Mouse (Mus musculus) neural tube, embryonic 11.5 days (tissue): ENCODE data around the gene Pla2g15. TPM values are rescaled to one million over a fixed set of nuclear protein-coding genes. Genes with fewer than 3 reads are reported as not detected.

Experiments
- ATAC-seq: fragments of 200-750 bp; cut with Nextera tagmentation; 2 replicates; pipeline ENCODE4 v1.8.0; 2017; ENCODE audit warnings: moderate number of reproducible peaks, mild to moderate bottlenecking, moderate TSS enrichment, moderate library complexity; ENCODE audit not compliant: insufficient read depth, low FRiP score, low TSS enrichment
- DNase-seq: peaks from one replicate; pipeline ENCODE4 v3.0.0-alpha.2; 2015; ENCODE audit warnings: low spot score
- H3K27ac ChIP-seq: fragments of 300-500 bp; sonication (generic); 2 replicates; pipeline ENCODE4 v1.5.1; 2014; ENCODE audit warnings: low read depth, mild to moderate bottlenecking, low read length
- H3K27me3 ChIP-seq: fragments of 300-500 bp; sonication (generic); 2 replicates; pipeline ENCODE4 v1.6.1; 2014; ENCODE audit warnings: mild to moderate bottlenecking, low read length, mixed read lengths; ENCODE audit not compliant: control insufficient read depth, insufficient read depth
- H3K36me3 ChIP-seq: fragments of 300-500 bp; sonication (generic); 2 replicates; pipeline ENCODE4 v1.6.1; 2014; ENCODE audit warnings: mild to moderate bottlenecking, low read length, moderate library complexity, mixed read lengths; ENCODE audit not compliant: control insufficient read depth, insufficient read depth
- H3K4me1 ChIP-seq: fragments of 300-500 bp; sonication (generic); 2 replicates; pipeline ENCODE4 v1.6.1; 2014; ENCODE audit warnings: low read length, mixed read lengths; ENCODE audit not compliant: control insufficient read depth, insufficient read depth
- H3K4me2 ChIP-seq: fragments of 300-500 bp; sonication (generic); 2 replicates; pipeline ENCODE4 v1.6.1; 2014; ENCODE audit warnings: low read depth, mild to moderate bottlenecking, moderate library complexity
- H3K4me3 ChIP-seq: fragments of 300-500 bp; sonication (generic); 2 replicates; pipeline ENCODE4 v1.5.1; 2014; ENCODE audit warnings: low read depth, low read length
- H3K9ac ChIP-seq: fragments of 300-500 bp; sonication (generic); 2 replicates; pipeline ENCODE4 v1.6.1; 2014; ENCODE audit warnings: mild to moderate bottlenecking, low read length
- H3K9me3 ChIP-seq: fragments of 300-500 bp; sonication (generic); 2 replicates; pipeline ENCODE4 v1.6.1; 2016; ENCODE audit warnings: low read length; ENCODE audit not compliant: control insufficient read depth
- whole genome bisulfite sequencing: fragments of 180-500 bp; shearing (Covaris S2); extraction: QIAGEN DNeasy Blood & Tissue Kit; methylation state at CpG from one replicate; pipeline ENCODE4 v1.1.7; 2014; 5-methylcytosine and 5-hydroxymethylcytosine counted together
- polyA plus RNA-seq: library from polyadenylated mRNA; unstranded; fragments of >200 nt; fragmentation: Nextera tagmentation; extraction: Ambion mirVana; gene quantifications from 2 replicates; pipeline ENCODE4 v1.2.1, GENCODE M21; 2014

The Pla2g15 gene
- polyA plus RNA-seq, 1 experiment from 2014 or later: 8.9 TPM

DNA sequence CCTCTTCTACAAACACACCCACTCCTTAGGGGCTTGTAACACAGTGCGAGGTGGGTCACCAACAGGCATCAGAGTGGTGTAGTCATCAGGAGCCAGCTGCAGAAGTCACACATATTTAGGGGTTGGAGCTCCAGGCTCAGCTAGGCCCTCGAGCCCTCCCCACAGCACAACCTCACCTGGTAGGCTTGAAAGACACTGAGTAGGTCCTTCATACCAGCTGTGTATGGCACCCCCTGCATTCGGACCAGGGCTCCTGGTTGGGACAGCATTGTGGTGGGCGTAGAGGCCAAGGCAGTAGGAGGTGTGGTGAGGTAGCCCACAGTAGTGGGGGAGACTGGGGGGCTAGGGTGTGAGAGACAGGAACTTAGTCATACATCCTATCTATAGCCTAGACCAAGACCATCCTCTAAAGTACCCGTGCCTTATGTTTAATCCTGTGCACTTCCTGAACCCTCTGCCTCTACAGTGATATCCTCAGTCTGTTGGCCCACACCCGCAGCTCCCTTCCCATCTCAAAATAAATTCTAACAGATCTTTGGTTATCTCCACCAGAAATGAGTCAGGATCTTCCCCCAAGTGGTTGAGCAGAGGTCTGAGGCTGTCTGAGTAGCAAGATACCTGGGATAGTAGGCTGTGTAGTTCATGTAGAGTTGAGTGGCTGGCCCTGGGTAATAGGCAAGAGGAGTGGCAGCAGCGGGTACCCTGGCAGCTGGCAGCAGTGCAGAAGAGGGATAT lies 18.5 kb upstream of the Pla2g15 start:
- H3K4me2 ChIP-seq: no peak overlapping the region
- H3K27ac ChIP-seq: no peak overlapping the region
- DNase-seq: no peak
- 94% methylated on average over 7 of the region's 7 CpGs for WGBS
- H3K4me3 ChIP-seq: no peak overlapping the region
- H3K4me1 ChIP-seq: peaks cover 2% of the 10 kb centered on the region
- H3K36me3 ChIP-seq: peaks cover 4% of the 10 kb centered on the region; the same call in 1 of the 2 replicates
- peaks cover 33% of the 10 kb centered on the region for H3K27me3 ChIP-seq
- ATAC-seq: no peak
- H3K9ac ChIP-seq: no peak overlapping the region
- H3K9me3 ChIP-seq: no peaks in the 10 kb centered on the region

DNA sequence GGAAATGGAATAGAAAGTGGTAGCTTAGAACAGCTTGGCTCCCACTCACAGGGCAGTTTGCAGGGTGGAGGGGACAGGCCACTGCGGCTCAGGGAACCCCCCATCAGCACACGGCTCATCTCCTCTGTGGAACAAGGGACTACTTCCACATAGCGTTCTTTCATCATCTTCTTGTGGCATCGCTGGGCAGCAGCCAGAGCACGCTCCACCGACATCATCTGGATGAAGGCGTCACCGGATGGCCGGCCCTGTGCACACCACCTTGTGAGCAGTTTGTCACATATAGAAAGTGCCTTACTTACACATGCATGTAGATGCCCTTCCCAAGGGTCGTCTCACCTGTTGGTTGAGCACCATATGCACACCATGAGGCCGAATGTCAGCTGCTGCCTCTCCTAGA lies 17.8 kb upstream of the Pla2g15 start:
- Histone ChIP-seq H3K27ac (no peak overlapping the region), H3K4me1 (peaks cover 9% of the 10 kb centered on the region), H3K4me3 (no peak overlapping the region), H3K9ac (no peak overlapping the region), H3K36me3 (peaks cover 4% of the 10 kb centered on the region; the same call in 1 of the 2 replicates), H3K9me3 (no peaks in the 10 kb centered on the region), H3K27me3 (peaks cover 40% of the 10 kb centered on the region), H3K4me2 (no peak overlapping the region)
- ATAC-seq: no peak
- 94% methylated on average over 11 of the region's 11 CpGs for whole genome bisulfite sequencing
- no peak for DNase-seq

DNA sequence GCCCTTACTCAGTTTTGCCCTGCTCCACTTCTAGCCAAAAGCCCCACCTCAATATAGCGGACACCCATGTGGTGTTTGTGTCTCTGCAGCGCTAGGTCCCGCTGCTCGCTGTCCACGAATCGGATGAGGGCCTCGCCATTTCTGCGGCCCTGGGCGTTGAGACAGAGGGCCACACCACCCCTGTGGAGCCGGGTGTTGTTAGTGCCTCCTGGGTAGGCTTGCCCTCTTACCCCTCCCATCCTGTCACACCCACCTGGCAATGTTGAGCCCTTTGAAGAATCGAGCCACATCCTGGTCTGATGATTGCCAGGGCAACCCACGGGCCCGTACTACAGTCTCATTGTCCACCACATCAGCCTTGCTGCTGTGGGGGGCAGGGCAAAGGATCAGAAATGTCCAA lies 16.7 kb upstream of the Pla2g15 start:
- 66% methylated on average over 13 of the region's 13 CpGs for WGBS
- Histone ChIP-seq H3K9me3 (no peaks in the 10 kb centered on the region), H3K4me2 (no peak overlapping the region), H3K36me3 (peaks cover 2% of the 10 kb centered on the region; the same call in 1 of the 2 replicates), H3K9ac (no peak overlapping the region), H3K27ac (no peak overlapping the region), H3K4me1 (peaks cover 9% of the 10 kb centered on the region), H3K27me3 (peaks cover 52% of the 10 kb centered on the region), H3K4me3 (no peak overlapping the region)
- ATAC-seq (no peak), DNase-seq (no peak)

DNA sequence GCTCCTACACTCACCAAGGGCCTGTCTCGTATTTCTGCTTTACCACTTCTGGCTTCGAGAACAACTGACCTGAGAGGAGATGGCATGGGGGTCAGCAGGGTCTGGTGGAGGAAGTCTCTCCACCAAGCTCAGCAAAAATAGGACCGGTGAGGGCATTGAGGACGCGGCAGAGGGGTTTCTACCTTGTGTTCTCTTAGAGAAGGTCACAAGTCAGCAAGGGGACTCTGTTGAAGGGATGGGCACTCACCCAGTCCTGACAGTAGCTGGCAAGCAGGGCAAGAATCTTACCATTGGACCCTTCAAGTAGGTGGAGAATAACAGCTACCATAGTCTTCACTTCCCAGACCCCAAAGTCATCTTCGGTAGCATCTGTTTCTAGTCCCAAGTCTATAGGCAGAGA lies 16.3 kb upstream of the Pla2g15 start:
- Histone ChIP-seq H3K9me3 (no peaks in the 10 kb centered on the region), H3K9ac (no peak overlapping the region), H3K27ac (no peak overlapping the region), H3K36me3 (peaks cover 1% of the 10 kb centered on the region; the same call in 1 of the 2 replicates), H3K27me3 (peaks cover 56% of the 10 kb centered on the region), H3K4me2 (no peak overlapping the region), H3K4me1 (peaks cover 9% of the 10 kb centered on the region), H3K4me3 (no peak overlapping the region)
- no peak for ATAC-seq
- WGBS: 76% methylated on average over 6 of the region's 6 CpGs
- no peak for DNase-seq

DNA sequence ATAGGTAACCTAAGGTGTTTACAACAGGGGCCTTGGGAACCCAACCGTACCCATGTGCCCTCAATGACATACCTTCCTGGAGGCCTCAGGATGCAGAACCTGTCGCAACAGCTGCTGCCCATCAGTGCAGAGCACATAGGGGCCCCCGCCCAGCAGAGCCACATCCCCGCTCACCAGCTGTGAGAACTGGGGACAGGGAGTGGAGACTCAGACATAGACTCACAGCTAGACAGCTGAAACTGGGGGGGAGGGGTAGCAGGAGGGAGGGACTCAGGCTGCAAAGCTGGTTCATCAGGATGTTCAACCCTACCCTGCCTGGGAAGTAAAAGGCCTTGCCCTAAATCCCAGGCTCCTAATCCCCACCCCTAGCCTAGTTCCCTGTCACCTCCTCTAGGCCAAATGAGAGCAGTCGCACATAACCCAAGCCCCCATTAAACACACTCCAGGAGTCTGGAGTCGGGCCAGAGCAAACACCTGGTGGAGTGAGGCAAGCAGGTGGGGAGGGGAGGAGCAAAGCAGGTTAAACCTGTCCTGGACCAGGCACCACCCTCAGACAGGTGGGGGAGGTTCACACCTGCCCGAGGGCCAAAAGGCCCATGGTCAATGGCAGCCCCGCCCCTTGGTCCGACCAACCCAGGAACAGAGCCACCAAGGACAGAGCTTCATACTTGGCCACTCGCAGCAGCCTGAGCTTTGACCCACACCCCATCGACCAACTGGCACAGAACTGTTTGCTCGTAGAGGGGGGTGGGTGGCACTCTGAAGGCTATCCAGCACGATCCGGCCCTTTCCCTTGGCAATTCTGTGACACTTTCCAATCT lies 15.2 kb upstream of the Pla2g15 start:
- peaks cover 9% of the 10 kb centered on the region for H3K4me1 ChIP-seq
- no peak overlapping the region for H3K27ac ChIP-seq
- H3K4me3 ChIP-seq: no peak overlapping the region
- ATAC-seq (no peak), DNase-seq (no peak)
- no peak overlapping the region for H3K9ac ChIP-seq
- no peaks in the 10 kb centered on the region for H3K9me3 ChIP-seq
- no peaks in the 10 kb centered on the region; the same call in 1 of the 2 replicates for H3K36me3 ChIP-seq
- WGBS: 17% methylated on average over 14 of the region's 14 CpGs
- H3K27me3 ChIP-seq: peaks cover 58% of the 10 kb centered on the region
- H3K4me2 ChIP-seq: no peak overlapping the region

DNA sequence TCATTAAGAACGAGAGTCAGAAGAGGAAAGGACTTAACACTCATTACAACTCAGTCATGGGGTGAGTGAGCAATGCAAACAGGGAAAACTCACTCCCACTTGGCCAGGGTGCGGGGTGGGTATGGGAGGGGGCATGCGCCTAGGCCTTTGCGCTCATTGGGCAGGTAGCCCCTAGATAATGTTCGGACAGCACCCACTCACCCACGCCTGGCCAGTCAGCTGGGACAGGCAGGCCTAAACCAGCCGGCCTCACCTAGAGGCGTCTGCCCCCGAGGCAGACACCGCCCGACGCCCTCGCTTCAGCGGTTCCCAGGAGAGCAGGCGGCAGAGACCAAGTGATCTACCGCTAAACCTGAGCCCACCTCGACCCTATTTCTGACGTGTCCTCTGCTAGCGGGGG lies 14.5 kb upstream of the Pla2g15 start:
- DNase-seq (no peak), ATAC-seq (no peak)
- peak overlapping the region; percentile 36; the same call in 1 of the 2 replicates for H3K4me3 ChIP-seq
- no peak overlapping the region for H3K27ac ChIP-seq
- H3K9me3 ChIP-seq: no peaks in the 10 kb centered on the region
- 8% methylated on average over 19 of the region's 19 CpGs for WGBS
- peaks cover 58% of the 10 kb centered on the region for H3K27me3 ChIP-seq
- H3K4me2 ChIP-seq: no peak overlapping the region; the same call in 1 of the 2 replicates
- no peaks in the 10 kb centered on the region; the same call in 1 of the 2 replicates for H3K36me3 ChIP-seq
- peaks cover 9% of the 10 kb centered on the region for H3K4me1 ChIP-seq
- no peak overlapping the region for H3K9ac ChIP-seq

DNA sequence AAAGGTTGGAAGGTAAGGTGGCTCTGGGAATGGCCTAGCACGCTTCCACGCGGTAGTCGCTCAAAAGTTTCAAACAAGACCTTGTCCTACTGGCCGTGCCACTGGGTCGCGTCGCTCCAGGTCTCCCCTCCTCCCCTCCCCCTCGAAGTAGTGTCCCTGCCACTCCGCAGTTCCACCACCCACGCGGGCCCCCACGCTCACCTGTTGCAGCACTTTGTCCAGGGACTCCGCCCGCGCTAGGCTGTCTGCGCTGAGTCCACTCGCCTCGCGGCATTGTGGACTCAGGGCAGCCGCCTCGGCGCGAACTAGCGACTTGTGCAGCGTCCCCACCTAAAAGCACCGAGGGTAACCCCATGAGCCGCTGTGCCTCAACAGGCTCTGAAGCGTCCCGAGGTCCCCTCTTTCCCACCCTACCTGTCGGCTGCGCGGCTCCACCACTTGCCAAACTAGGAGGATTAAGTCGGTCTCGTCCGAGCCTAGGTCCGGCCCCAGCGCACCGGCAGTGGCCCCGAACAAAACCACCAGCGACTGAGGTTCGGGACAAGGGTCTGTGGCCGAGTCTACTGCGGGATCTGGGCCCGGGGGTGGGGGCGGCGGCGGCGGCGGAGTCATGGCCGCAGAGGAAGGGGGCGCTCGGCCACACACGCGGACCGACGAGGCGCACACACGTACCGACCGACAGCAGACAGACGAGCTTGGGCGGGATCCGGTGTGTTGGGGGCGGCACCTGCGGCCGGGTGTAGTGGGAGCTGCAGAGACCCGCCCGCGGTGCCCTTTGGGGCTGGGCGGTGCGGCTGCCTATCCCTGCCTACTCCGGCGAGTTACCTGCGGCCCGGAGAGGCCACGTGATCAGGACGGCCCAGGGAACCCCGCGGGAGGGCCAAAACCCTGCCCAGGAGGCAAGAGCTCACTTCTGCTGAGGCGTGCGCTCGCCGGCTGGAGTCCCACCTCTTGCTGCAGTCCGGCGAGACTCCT lies 13.8 kb upstream of the Pla2g15 start, which contains the start of gene Esrp2:
Gene Esrp2 (minus strand): TSS at position 819 of the 975 bp plus-strand sequence.
- peak within 1 kb of the TSS; percentile 39 for H3K9ac ChIP-seq
- H3K4me1 ChIP-seq: peaks cover 9% of the 10 kb centered on the region
- no peaks in the 10 kb centered on the region for H3K9me3 ChIP-seq
- under 1% methylated on average over 85 of the region's 86 CpGs for WGBS
- peak within 1 kb of the TSS; percentile 55 for H3K4me2 ChIP-seq
- H3K36me3 ChIP-seq: no peaks in the 10 kb centered on the region; the same call in 1 of the 2 replicates
- DNase-seq: peak; percentile 28
- ATAC-seq: no peak
- peaks cover 58% of the 10 kb centered on the region for H3K27me3 ChIP-seq
- H3K4me3 ChIP-seq: peak within 1 kb of the TSS; percentile 40
- H3K27ac ChIP-seq: no peak within 1 kb of the TSS
